Mouse (Mus musculus) adrenal gland, postnatal 36 days (tissue): ENCODE results near the gene Tenm3. TPM values are rescaled to one million over a fixed set of nuclear protein-coding genes. Genes with fewer than 3 reads are reported as not detected.

Experiments
- DNase-seq, 2 experiments: peaks; one replicate each; pipeline ENCODE4 v3.0.0; 2021; ENCODE audit warnings: mixed read lengths in 1 of 2
- total RNA-seq, 2 experiments: library from RNA; stranded (reverse); gene quantifications; 2 replicates each; pipeline ENCODE4 v1.2.3; 2021

Tenm3 gene
- total RNA-seq, 2 experiments from 2014 or later = 5.4 to 36.3 TPM

DNA sequence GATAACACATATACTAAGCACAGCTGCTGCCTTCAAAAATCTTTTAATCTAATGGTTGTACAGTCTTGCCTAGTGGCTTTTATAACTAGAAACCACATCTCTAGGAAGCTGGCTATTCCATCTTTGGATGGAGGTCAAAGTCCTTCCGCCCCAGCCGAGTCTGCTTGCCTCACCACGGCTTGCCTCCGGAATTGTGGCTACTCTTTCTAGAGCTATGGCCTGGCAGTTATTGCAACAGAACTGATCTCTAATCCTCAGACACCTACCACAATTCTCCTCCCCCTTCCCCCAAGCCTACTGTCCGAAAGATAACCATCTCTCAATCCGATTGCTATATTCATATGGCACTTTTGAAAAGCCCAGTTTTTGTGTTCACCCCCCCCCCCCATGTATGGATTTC is 101.0 kb downstream of the Tenm3 start:
- DNase-seq = no peak

DNA sequence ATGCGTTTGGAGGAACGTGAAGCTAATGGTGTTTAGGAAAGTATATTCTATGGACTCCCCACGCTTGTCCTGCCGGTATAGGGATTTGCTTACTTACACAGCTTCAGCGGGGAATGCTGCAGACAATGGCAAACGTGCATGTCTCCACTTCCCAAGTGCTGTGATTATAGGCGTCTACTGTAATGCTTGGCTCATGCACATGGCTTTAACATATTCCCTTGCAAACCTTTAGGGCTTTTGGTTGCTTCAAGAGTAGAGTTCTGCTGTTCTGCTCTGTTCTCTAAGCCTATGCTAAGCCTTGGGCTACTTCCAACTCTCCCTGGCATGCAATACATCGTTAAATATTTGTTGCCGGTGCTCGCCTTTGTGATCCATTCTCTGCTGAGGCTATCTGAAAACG is 102.8 kb downstream of the Tenm3 start:
- no peak for DNase-seq

DNA sequence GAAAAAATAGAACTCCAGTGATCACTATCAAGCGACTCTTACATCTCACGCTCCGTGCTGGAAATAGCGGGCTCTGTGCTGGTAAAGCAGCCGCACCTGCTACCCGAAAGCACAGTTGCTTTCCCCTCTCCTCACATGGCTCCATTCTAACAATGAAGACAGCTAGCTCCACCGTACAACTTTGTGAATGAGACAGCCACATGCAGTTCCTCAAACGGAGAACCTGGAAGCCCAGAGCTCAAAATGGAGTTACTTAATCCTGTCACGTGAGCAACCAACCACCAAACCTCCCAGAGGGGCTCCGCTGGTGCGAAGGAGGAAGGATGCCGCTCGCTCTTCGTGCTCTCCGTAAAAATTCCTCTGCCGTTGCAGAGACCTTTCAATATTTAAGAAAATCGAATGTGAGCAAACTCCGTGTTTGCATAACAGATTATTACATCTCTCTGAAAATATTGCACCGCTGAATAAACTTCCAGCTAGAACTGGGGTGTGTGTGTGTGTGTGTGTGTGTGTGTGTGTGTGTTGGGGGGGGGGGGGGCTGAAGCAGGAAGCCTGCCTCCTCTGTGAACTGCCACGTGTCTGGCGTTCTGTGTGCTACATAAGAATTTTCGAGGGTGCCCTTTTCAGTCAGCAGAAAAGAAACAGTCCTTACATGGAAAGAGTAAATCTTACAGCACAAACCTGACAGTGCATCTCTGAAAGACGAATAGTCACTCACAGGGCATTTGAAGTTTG is 103.4 kb downstream of the Tenm3 start:
- no peak for DNase-seq

DNA sequence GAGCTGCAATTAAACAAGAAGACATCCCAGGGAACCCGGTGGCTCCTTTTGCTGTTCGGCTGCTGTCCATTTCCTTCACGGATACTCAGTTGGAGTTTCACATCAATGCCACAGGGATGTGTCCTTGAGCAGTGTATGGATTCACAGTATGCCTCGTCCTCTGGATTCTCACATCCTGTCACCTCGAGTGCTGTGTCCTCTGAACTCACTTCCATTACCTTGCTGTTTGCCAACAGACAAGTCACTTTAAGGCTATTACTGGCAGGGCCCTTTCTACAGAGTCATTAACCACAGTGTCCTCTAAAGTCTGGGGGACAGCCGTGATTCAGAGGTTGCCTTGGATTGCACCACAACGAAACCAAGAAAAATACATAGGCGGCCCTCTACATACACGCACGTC is 110.0 kb downstream of the Tenm3 start:
- DNase-seq = peak; percentile 29 to 47

GRCm38 (mm10) chr8:48733057-48733456 is 110.7 kb downstream of the Tenm3 start:
- no peak for DNase-seq

DNA sequence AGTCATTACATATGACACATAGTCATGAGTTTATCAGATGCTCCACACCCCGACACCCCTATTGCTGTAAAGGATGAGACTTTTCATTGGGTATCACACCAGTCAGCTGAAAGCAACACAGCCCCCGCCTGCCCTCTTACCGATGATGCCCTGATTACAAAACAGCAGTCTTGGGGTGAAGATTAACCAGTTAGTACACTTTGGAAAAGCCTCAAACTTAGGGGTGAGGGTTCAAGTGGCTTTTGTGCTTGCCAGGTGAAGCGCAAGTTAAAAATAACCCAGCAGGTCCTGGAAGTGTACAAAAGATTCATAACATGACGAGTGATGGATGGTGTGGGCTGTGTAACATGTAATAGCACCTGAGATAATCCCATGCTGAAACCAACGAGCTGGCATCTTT is 113.0 kb downstream of the Tenm3 start:
- DNase-seq = no peak

DNA sequence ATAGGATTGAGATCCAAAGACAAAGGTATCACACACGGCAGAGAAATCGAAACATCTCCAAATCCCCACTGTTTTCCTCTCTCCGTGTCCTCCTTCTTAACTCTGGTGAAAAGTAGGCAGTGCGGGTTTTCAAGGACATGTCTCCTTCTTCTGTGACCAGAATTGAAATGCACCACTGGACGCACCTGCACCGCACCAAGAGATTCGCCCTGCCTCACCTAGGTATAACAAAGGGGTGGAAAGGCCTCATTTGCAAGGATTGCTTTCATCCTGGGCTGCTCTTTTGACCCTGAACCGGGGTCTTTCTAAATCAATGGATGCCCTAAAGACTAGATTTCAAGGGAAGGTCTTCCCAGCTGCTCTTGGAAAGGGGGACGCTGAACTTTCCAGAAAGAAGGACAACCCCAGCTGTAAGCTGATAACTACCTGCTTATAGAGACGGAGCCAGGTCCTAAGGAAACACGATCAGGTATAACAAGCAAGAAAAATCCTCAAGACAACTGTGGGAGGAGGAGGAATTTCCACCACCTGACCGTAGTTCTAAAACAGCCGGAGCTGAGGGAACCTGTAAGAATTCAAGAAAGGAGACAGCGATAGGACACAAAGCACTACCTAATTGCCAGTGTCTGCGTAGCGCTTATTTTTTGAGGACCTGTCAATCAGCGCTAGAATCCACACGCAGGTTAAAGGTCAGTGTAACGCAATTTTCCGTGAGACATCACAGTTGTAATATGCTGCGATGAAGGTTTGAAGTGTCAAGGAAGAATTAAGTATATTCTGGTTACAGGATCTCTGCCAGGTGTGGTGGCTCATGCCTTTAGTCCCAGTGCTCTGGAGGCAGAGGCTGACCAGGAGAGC is 114.7 kb downstream of the Tenm3 start:
- no peak for DNase-seq

DNA sequence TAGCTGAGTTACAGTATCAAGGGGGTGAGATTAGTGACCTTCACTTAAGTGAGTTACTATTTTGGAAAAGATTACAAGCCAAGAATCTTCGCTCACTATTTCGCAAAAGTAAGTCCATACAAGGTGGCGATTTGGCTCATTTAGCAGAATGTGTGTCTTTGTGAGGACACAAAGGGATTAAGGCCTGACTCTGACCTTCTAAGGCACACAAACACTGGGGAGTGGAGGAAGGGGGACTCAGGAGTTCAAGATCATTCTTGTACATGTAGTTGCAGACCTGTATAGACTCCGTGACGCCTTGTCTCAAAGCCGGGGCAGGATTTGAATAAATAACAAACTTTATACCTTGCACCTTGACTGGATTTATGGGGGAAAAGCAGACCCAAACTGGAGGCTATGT is 115.7 kb downstream of the Tenm3 start:
- no peak for DNase-seq

DNA sequence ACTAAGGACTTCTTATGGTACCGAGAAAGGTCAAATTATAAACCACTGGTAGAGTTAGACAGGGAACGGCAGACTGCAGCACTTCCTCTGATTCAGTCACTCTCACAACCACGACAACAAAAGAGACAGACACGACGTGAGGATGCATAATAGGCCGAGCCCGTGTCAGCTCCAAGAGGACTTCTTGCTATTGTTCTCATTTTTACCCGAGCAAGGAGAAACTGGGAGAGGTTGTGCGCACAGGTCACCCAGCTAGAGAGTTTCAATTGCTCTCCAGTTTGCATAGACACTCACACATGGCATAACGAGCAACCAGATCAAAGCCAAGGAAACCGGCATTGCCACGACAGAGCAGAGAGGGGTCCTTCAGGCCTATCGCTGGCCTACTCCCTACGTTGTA is 121.0 kb downstream of the Tenm3 start:
- DNase-seq = no peak

GRCm38 (mm10) chr8:48722318-48722717 is 121.4 kb downstream of the Tenm3 start:
- no peak for DNase-seq

DNA sequence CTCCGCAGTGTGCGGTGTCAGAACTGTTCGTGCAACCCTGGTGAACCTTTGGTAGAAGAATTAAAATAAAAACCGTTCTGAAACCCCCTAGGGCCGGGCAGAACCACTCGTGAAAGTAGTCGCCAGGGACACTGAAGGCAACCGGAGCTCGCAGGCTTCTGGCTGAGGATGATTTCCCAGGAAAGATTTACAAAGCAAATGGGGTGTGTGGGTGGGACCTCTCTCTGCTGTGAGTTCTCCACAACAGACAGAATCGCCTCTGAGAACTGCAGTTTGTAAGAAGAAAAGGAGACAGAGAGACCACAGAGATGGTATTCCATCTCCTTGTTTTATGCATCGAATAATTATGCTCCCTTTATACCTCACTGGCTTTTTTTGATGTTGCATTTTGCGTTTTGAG is 122.4 kb downstream of the Tenm3 start:
- DNase-seq = no peak

DNA sequence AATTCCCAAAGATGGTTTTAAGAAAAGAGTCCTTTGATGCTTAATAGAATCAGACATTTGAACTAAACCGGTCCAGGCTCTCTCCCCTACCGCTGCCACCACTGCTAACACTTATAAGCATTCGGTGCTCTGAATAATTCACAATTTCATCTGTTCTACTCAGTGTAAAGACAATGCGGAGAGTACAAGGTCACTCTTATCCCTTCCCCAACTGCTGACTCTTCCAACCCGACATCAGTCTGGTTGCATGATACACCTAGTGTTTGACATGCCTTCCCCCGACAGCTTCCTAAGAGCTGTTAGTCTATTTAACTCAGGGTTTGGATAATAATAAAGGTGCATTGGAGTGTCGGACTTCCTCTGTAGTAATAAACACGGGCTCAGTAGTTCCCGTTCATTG is 128.1 kb downstream of the Tenm3 start:
- DNase-seq = no peak

DNA sequence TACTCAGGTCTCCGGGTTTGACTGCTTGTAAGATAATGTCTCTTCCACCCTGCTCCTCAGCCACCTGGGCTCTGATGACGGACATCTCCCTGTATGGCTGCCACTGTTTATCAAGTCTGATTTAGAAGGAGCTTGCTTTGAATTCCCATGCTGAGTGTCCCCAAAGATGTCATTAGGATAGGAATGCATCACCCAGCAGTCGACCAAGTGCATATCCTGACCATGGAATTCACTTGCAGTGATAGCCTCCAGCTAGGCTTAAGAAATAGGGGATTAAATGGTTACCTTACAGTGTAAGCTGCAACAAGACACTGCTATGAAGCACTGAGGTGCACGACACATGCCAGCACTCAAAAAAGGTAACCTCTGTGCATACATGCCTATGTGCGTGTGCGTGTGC is 137.1 kb downstream of the Tenm3 start:
- DNase-seq = no peak

GRCm38 (mm10) chr8:48704885-48705515 is 138.8 kb downstream of the Tenm3 start:
- no peak for DNase-seq

DNA sequence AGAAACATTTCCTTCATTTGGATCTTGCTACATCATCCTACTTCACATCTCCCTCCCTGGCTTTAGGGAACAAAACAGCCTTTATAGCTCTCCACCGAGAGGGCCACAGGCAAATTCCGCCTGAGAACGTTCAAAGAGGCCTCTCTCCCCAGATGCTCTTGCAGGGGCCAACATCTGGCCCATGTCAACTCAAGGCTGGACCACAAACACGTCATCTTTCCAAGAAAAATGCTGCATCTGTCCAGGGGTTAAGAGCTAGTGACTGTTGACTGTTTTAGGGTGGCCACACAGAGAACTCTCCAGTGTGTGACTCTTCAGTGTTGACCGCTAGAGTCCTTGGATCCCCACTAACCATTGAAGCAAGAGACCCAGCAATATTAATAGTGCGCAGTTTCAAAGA is 139.3 kb downstream of the Tenm3 start:
- DNase-seq = no peak

DNA sequence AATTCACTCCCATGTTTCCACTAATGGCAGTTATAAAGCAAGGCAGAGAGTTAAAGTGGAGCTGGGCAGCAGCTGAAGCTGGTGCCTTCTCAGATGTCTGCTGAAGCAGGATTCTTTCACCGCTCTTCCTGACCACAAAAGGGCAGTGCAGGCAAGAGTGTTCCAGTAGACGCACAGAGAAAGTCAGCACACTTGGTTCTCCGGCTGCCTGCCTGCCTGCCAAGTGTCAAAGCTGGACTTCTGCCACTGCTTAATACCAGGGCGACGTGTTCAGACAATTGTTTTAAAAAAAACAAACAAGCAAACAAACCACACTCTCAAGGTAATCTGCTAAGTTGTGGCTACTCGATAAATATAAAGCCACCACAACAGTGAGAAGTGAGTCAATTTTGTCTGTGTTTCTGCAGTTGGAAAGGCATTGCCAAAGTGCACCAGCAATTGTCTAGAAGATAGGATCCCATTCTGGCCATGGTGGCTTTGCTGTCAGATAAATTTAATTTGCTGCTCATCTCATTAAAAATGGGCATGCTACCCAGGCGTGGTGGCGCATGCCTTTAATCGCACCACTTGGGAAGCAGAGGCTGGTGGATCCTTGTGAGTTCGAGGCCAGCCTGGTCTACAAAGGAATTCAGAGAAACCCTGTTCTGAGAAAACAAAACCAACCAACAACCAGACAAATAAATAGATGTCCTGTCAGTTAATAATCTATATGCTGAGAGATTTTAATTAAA is 152.9 kb downstream of the Tenm3 start:
- DNase-seq = peak; percentile 28 to 31

GRCm38 (mm10) chr8:48688706-48689105 is 155.0 kb downstream of the Tenm3 start:
- no peak for DNase-seq

- peak; percentile 18 to 19 for DNase-seq
Measured at GRCm38 (mm10) chr8:48688188-48688587, 155.6 kb downstream of the Tenm3 start.

GRCm38 (mm10) chr8:48673476-48673875 is 170.3 kb downstream of the Tenm3 start:
- no peak for DNase-seq

GRCm38 (mm10) chr8:48672471-48672870 is 171.3 kb downstream of the Tenm3 start:
- DNase-seq = no peak

- no peak for DNase-seq
Measured at GRCm38 (mm10) chr8:48671318-48671717, 172.4 kb downstream of the Tenm3 start.

DNA sequence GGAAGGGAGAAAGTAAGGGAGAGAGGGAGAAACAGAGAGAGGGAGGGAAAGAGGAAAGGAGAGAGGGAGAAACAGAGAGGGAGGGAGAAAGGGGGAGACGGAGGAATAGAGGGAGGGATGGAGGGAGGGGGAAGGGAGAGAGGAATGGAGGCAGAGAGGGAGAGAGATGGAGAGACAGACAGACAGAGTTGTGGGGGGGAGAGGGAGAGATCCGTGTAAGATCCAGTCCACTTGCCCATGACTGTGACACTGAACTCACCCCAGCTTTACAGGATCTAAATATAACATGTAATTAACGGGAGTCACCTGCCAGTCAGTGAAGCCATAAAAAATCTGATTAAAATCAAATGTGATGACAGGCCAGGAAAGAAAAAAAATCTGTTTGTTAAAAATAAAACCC is 172.9 kb downstream of the Tenm3 start:
- no peak for DNase-seq
